Mouse (Mus musculus) midbrain, postnatal 0 days (tissue): ENCODE measurements at regions not wholly inside any gene's neighbourhood (a gene's known extent, or its start where the extent isn't known, plus 50 kb on each side); places are given as distances from the start of the nearest gene placed in this dataset.
A peak's percentile ranks its signal among the peaks of the same experiment; 100 is the strongest.

Experiments used
- ATAC-seq: fragments of 200-750 bp; cut with Nextera tagmentation; 2 replicates; pipeline ENCODE4 v1.8.0; 2017; ENCODE audit warnings: moderate number of reproducible peaks, mild to moderate bottlenecking, moderate TSS enrichment, moderate library complexity; ENCODE audit not compliant: low FRiP score
- DNase-seq: peaks from one replicate; pipeline ENCODE4 v3.0.0-alpha.2; 2015; ENCODE audit warnings: low spot score
- H3K27ac ChIP-seq: fragments of 300-500 bp; sonication (generic); 2 replicates; pipeline ENCODE4 v1.5.1; 2014; ENCODE audit warnings: low read depth, mild to moderate bottlenecking, low read length, mixed read lengths
- H3K27me3 ChIP-seq: fragments of 300-500 bp; sonication (generic); 2 replicates; pipeline ENCODE4 v1.6.1; 2014; ENCODE audit warnings: low read length, control low read depth, mixed read lengths; ENCODE audit not compliant: insufficient read depth
- H3K36me3 ChIP-seq: fragments of 300-500 bp; sonication (generic); 2 replicates; pipeline ENCODE4 v1.6.1; 2014; ENCODE audit warnings: low read length, control low read depth, mixed read lengths; ENCODE audit not compliant: insufficient read depth
- H3K4me1 ChIP-seq: fragments of 300-500 bp; sonication (generic); 2 replicates; pipeline ENCODE4 v1.6.1; 2014; ENCODE audit warnings: mild to moderate bottlenecking, control low read depth, antibody characterized with exemption, low read length, mixed read lengths; ENCODE audit not compliant: insufficient read depth
- H3K4me2 ChIP-seq: fragments of 300-500 bp; sonication (generic); 2 replicates; pipeline ENCODE4 v1.6.1; 2014; ENCODE audit warnings: low read depth, mild to moderate bottlenecking, low read length, mixed read lengths; ENCODE audit not compliant: poor library complexity, severe bottlenecking
- H3K4me3 ChIP-seq: fragments of 300-500 bp; sonication (generic); 2 replicates; pipeline ENCODE4 v1.5.1; 2014; ENCODE audit warnings: low read depth, mild to moderate bottlenecking, low read length, moderate library complexity
- H3K9ac ChIP-seq: fragments of 300-500 bp; sonication (generic); replicated peaks from 2 replicates; pipeline ENCODE4 v1.6.1; 2014; ENCODE audit warnings: mild to moderate bottlenecking, low read length, moderate library complexity, mixed read lengths; ENCODE audit not compliant: poor library complexity, severe bottlenecking
- H3K9me3 ChIP-seq: fragments of 300-500 bp; sonication (generic); 2 replicates; pipeline ENCODE4 v1.6.1; 2016; ENCODE audit warnings: low read length, control low read depth
- CTCF ChIP-seq: IDR thresholded peaks from 2 replicates; pipeline ENCODE4 v1.5.1; 2016; ENCODE audit warnings: antibody characterized with exemption, mild to moderate bottlenecking
- WGBS: fragments of 180-500 bp; shearing (Covaris S2); extraction: QIAGEN DNeasy Blood & Tissue Kit; methylation state at CpG from one replicate; pipeline ENCODE4 v1.1.7; 2014; 5-methylcytosine and 5-hydroxymethylcytosine counted together

GRCm38 (mm10) chr12:70624298-70624980, 171.5 kb downstream of the Tmx1 start:
- no peak overlapping the region for H3K4me3 ChIP-seq
- no peak for ATAC-seq
- no peaks in the 10 kb centered on the region for H3K27me3 ChIP-seq
- 73% methylated on average over 9 of the region's 9 CpGs for WGBS
- TF ChIP-seq CTCF: no peak
- H3K9me3 ChIP-seq: no peaks in the 10 kb centered on the region
- H3K27ac ChIP-seq: no peak overlapping the region
- no peak overlapping the region for H3K9ac ChIP-seq
- H3K36me3 ChIP-seq: no peaks in the 10 kb centered on the region
- H3K4me1 ChIP-seq: peaks cover 7% of the 10 kb centered on the region
- no peak for DNase-seq
- no peak overlapping the region for H3K4me2 ChIP-seq

DNA sequence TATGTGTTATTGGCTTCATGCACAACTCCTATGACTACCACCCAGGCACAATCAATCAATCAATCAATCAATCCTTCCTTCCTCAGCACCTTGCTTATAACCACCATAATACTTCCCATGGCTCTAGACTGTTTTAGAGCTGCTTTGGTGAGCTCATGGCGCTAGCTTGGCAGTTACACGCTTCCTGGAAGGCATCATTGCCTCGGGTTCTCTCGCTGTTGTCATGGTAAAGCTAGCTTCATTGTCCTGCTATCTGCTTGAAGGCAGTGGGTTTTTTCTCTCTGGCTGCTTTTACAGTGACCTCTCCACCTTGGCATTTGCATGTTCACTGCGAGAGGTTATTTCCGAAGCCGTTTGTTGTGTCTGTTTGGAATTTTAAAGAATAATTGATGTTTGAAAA, 174.7 kb downstream of the Tmx1 start:
- DNase-seq: peak; percentile 64
- H3K4me1 ChIP-seq: peaks cover 7% of the 10 kb centered on the region
- H3K27me3 ChIP-seq: no peaks in the 10 kb centered on the region
- 46% methylated on average over 7 of the region's 7 CpGs for WGBS
- H3K4me2 ChIP-seq: no peak overlapping the region
- no peaks in the 10 kb centered on the region for H3K36me3 ChIP-seq
- no peak for ATAC-seq
- H3K9me3 ChIP-seq: no peaks in the 10 kb centered on the region
- H3K4me3 ChIP-seq: no peak overlapping the region
- TF ChIP-seq CTCF: no peak
- H3K27ac ChIP-seq: no peak overlapping the region
- no peak overlapping the region for H3K9ac ChIP-seq

DNA sequence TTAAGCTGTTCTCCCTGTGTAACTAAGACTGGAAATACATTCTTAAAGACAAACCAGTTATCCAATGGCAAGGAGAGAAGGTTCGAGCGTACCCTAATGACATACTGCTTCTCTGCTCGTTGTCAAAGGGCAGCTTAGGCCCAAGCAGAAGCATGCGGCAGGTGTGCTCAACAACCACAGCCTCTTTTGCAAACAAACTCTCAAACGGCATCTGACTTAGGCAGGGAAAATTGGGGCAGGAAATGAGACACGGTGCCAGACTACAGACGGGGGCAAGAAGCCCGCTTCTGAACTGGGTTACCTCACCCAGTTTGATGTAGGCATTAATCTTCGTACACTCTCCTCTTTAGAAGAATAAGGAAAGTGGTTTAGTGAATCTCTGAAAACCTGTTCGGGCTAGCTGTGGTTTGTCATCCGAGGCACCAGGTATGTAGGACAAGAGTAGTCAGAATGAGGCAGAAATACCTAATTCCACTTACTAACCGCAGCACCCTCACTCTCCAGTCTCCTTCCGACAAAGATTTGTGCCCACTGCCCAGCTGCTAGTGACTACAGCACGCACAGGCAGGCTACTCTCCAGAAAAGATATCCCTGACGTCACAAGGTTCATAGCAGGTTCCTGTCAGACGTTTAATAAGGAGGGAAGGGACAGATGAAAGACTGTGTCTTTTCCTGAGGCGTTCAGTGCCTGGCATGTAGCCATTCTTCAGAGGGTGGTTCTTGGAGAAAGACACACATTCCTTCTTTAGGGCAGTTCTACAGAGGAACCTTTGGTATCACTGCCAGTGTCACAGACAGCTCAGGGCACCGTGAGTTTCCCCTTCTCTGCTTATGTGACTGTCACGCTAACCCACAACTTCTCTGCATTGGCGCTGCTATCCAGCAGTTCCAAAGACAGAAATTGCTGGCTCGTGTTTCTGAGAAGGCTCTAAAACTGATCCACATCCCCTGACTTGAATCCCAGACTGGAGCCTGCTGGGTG, 175.8 kb downstream of the Tmx1 start:
- WGBS: 72% methylated on average over 21 of the region's 21 CpGs
- Histone ChIP-seq H3K9ac (no peak overlapping the region), H3K4me1 (peaks cover 7% of the 10 kb centered on the region), H3K9me3 (no peaks in the 10 kb centered on the region), H3K27me3 (no peaks in the 10 kb centered on the region), H3K4me2 (no peak overlapping the region), H3K4me3 (no peak overlapping the region), H3K27ac (no peak overlapping the region), H3K36me3 (no peaks in the 10 kb centered on the region)
- no peak for TF ChIP-seq CTCF
- ATAC-seq: no peak
- DNase-seq: no peak

DNA sequence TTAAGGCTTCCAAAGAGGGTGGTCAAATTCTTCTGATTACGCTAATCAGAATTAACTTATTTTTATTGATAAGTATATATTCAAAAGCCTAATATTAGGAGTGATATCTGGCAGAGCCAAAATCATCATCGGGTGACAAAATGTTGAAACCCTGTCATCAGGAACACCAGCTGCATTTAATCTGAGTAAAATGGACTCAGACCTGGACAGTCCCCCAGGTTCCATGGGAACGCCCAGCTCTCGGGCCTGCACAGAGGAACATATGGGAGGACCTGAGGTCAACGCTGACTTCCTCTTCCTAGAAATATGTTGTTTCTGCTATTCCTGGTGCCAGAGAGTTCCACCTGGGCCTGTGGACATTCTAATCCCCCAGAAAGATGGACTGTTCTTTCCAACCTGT, 176.5 kb downstream of the Tmx1 start:
- ATAC-seq: no peak
- Histone ChIP-seq H3K27me3 (no peaks in the 10 kb centered on the region), H3K36me3 (no peaks in the 10 kb centered on the region), H3K4me1 (peaks cover 7% of the 10 kb centered on the region), H3K4me2 (no peak overlapping the region), H3K4me3 (no peak overlapping the region), H3K9me3 (no peaks in the 10 kb centered on the region), H3K9ac (no peak overlapping the region), H3K27ac (no peak overlapping the region)
- TF ChIP-seq CTCF: no peak
- WGBS: 96% methylated on average over 5 of the region's 5 CpGs
- DNase-seq: no peak

- no peak for TF ChIP-seq CTCF
- Histone ChIP-seq H3K27ac (no peak overlapping the region), H3K9ac (no peak overlapping the region), H3K36me3 (no peaks in the 10 kb centered on the region), H3K27me3 (no peaks in the 10 kb centered on the region), H3K4me2 (no peak overlapping the region), H3K4me1 (peaks cover 7% of the 10 kb centered on the region), H3K4me3 (no peak overlapping the region), H3K9me3 (no peaks in the 10 kb centered on the region)
- DNase-seq (no peak), ATAC-seq (no peak)
- WGBS: 76% methylated on average over 6 of the region's 6 CpGs
Observed at GRCm38 (mm10) chr12:70631281-70631680, 178.4 kb downstream of the Tmx1 start.

DNA sequence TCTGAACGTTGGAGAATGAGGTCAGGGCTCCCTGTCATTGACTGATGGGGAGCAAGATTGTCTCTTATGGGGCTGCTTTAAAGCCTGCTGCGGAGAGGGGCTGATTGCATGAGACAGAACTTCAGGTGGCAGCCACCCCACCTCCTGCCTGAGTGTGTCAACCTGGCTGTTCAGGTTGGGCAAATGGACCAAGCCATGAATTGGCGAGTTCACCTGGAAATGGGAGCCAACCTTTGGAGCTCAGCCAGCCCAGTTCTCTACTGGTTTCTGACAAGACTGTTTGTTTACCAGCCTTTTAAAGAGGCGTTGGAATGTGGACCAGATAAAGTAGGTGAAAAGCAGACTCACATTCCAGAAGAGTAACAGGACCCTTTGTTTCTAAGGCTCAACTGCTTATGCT, 180.3 kb downstream of the Tmx1 start:
- H3K4me3 ChIP-seq: no peak overlapping the region
- no peaks in the 10 kb centered on the region for H3K9me3 ChIP-seq
- ATAC-seq (no peak), DNase-seq (no peak)
- WGBS: 84% methylated on average over 4 of the region's 4 CpGs
- H3K9ac ChIP-seq: no peak overlapping the region
- H3K36me3 ChIP-seq: no peaks in the 10 kb centered on the region
- no peak overlapping the region for H3K27ac ChIP-seq
- H3K27me3 ChIP-seq: no peaks in the 10 kb centered on the region
- no peak overlapping the region for H3K4me2 ChIP-seq
- H3K4me1 ChIP-seq: no peaks in the 10 kb centered on the region
- no peak for TF ChIP-seq CTCF
